Mouse (Mus musculus) right cerebral cortex, postnatal 10 days (tissue): ENCODE measurements around the gene Ylpm1.

Experiments
- DNase-seq, 2 experiments: peaks; one replicate each; pipeline ENCODE4 v3.0.0; 2021; ENCODE audit warnings: low spot score in 2 of 2

Ylpm1 gene

GRCm38 (mm10) chr12:84996083-84996496, at the start of gene Ylpm1:
Ylpm1 (plus strand) TSS chr12:84996321.
- DNase-seq, result peak; percentile 99

- DNase-seq, result no peak
Measured at GRCm38 (mm10) chr12:84947894-84948583, 48.1 kb upstream of the Ylpm1 start.

- DNase-seq, result no peak
Measured at GRCm38 (mm10) chr12:84948584-84949285, 47.4 kb upstream of the Ylpm1 start.

DNA sequence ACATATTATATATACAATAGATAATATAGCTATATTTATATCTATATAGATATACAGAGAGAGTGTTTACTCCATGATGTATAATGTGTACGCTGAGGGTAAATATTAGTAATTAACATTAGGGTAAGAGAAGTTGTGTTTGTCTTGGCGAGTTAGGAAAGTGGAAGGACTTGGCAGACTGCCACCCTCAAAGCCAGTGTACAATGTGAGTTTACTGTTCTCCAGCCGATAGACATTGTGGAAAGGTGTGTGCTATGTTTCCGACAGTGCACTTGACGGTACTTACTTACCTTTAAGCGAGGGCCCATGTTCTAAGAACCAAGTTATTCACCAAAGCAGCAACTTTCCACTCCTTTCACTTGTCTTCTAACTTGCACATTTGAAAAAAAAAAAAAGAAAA, 45.4 kb upstream of the Ylpm1 start:
- DNase-seq, result no peak

DNA sequence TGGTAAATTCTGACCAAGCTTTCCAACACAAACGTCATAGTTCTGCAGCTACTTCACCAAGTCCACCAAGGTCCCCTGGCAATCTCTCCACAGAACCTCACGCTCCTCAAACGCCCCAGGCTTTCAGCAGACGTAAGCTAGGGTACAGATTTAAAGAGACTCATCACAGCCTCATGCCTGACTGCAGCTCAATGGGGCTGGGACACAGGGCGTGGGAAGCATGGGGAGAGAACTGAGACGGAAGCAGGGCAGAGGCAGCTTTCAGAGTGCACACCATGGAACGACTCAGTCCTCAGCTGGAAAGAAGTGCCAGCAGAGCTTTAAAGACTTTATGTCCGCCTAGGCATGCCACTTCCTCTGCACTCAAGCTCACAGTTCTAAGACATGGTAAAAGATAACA, 44.6 kb upstream of the Ylpm1 start:
- DNase-seq, result no peak

- no peak for DNase-seq
Measured at GRCm38 (mm10) chr12:84952351-84952750, 43.8 kb upstream of the Ylpm1 start.

GRCm38 (mm10) chr12:84956317-84956716, 39.8 kb upstream of the Ylpm1 start:
- no peak for DNase-seq

GRCm38 (mm10) chr12:84958794-84959356, 37.2 kb upstream of the Ylpm1 start:
- no peak for DNase-seq

GRCm38 (mm10) chr12:84962606-84963005, 33.5 kb upstream of the Ylpm1 start:
- no peak for DNase-seq

GRCm38 (mm10) chr12:84968831-84969655, 27.1 kb upstream of the Ylpm1 start:
- DNase-seq, result no peak

DNA sequence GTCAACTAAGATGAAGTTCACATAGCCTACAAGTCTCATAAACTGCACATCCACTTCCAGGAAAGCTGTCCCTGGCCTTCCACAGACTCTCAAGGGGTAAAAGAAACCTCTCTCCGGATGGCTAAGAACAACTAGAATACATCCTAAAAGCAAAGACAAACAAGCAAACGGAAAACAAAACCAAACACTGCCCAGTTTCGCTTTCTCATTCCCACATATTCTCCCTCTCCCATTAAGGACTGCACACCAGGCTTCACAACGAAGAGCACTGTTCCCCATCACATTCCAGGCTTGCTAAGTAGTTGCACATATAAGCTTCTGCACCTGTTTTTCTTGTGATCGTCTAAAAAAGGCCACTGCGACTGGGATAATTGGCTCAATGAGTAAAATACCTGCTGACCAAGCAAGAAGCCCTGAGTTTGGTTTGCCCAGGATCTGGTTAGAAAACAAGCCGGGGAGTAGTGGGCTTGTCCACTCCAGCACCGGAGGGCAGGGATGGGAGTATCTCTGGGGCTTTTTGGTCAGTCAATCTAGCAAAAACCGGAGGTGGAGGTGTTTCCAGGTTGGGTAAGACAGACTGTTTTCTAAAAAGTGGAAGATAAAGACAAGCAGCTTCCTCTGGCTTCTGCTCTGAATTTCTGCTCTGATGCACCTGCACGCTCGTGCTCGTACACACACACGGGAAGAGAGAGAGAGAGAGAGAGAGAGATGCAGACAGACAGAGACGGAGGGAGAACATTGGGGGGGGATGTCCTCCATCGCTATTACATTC, 26.3 kb upstream of the Ylpm1 start:
- no peak for DNase-seq

DNA sequence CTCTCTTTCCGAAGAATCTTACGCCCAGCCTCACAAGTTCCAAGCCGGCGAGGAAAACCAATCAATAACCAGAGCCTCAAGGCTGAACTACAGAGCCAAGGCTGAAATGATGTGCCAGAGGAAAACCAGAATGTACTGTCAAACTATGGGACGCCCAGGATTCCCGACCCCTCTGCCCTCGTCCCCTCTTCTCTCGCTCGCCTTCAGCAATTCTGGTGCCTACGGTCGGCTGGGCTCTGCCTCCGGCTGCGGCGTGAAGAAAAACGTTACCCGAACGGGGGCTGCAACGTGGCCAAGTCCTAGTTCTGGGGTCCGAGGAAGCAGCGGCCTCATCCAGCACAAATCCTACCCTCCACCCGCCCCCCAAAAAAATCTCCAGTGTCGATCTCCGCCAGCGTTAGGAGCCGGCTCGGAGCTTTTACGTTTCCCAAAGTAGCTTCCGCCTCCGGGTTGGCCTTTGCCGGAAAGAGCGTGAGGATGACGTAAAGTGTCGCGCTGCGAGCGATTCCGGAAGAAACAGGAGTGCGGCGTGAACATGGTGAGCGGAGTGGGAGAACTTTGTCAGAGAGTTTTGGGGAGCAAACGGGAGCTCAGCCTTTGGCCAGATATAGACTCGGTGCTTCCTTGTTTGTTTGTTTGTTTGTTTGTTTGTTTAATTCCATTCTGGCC, 25.6 kb upstream of the Ylpm1 start, which contains the start of the genes Fcf1 and Arel1:
TSS of gene Fcf1 (plus strand) at position 470 of the 669 bp plus-strand sequence.
TSS of gene Arel1 (minus strand) at position 473 of the 669 bp plus-strand sequence.
- peak; percentile 92 to 93 for DNase-seq

GRCm38 (mm10) chr12:84979264-84979862, 16.8 kb upstream of the Ylpm1 start:
- no peak for DNase-seq

DNA sequence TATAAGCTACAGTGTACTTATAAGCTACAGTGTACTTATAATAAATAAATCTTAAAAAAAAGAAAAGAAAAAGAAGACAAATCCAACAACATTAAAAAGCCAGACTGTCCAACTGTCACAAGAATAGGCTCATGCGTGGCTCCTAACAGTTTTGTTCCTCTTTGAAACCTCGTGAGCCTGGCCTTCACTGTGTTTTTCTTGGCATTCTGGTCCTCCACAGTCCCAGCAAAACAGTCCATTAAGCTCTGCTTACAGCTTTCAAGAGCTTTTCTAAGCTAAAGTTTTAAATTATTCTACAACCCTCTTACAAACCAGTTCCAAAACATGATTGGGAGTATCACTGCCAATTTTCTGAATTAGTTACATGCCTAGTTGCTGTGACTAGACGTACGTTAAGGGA, 6.7 kb upstream of the Ylpm1 start:
- no peak for DNase-seq

- DNase-seq, result no peak
Measured at GRCm38 (mm10) chr12:84995112-84995761, 884 bp upstream of the Ylpm1 start.

GRCm38 (mm10) chr12:84996501-84997398, 629 bp downstream of the Ylpm1 start:
- DNase-seq, result peak; percentile 79 to 84

DNA sequence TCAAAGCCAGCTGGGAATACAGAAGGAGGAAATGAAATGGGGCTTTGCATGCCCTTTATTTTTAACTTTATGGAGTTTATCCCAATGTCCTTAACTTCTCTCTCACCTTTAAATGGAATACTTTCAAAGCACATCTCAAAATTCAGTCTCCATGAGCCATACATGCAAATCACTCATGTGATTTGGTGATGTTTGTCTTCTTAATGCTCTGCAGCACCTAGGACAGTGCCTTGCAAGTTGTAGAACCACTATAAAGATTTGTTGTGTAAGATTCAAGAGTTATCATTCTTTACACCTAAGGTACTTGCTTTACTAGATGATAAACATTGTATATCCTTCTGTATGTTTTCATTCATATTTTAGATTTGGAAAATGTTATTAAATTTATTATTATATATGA, 2.9 kb downstream of the Ylpm1 start:
- DNase-seq, result no peak

DNA sequence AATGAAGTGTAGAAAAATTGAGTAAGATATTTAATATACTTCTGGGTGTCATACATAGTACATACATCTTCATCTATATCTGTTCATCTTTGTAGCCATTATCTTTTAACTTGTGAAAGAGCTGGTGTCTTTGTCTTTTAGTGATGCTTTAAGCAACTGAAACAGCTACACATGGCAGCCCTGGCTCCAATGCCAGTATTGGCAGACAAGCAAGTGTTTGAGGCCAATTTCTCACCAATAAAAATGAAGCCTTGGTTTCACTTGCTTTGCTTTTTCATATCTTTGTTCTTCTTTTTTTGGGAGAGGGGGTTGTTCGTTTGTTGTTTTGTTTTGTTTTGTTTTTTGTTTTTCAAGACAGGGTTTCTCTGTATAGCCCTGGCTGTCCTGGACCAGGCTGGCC, 10.1 kb downstream of the Ylpm1 start:
- no peak for DNase-seq

- no peak for DNase-seq
Measured at GRCm38 (mm10) chr12:85007021-85007420, 10.9 kb downstream of the Ylpm1 start.
